Mouse (Mus musculus) forebrain, embryonic 14.5 days (tissue): ENCODE results near the gene Pafah1b1. TPM values are rescaled to one million over a fixed set of nuclear protein-coding genes. Genes with fewer than 3 reads are reported as not detected.

ENCODE experiments used
- ATAC-seq: fragments of 200-750 bp; cut with Nextera tagmentation; 2 replicates; pipeline ENCODE4 v1.8.0; 2017; ENCODE audit warnings: mild to moderate bottlenecking, moderate library complexity
- DNase-seq: peaks from one replicate; pipeline ENCODE4 v3.0.0-alpha.2; 2015; ENCODE audit warnings: low spot score
- H3K27ac ChIP-seq: fragments of 300-500 bp; sonication (generic); 2 replicates; pipeline ENCODE4 v1.5.1; 2014; ENCODE audit warnings: low read depth, mild to moderate bottlenecking, control low read depth, low read length, moderate library complexity
- H3K27me3 ChIP-seq: fragments of 300-500 bp; sonication (generic); replicated peaks from 2 replicates; pipeline ENCODE4 v1.6.1; 2014; ENCODE audit warnings: low read length, control low read depth, mixed read lengths; ENCODE audit not compliant: control insufficient read depth, insufficient read depth
- H3K36me3 ChIP-seq: fragments of 300-500 bp; sonication (generic); 2 replicates; pipeline ENCODE4 v1.6.1; 2014; ENCODE audit warnings: low read length, control low read depth; ENCODE audit not compliant: control insufficient read depth, insufficient read depth
- H3K4me1 ChIP-seq: fragments of 300-500 bp; sonication (generic); 2 replicates; pipeline ENCODE4 v1.6.1; 2014; ENCODE audit warnings: antibody characterized with exemption, low read length, control low read depth; ENCODE audit not compliant: control insufficient read depth, insufficient read depth
- H3K4me2 ChIP-seq: fragments of 300-500 bp; sonication (generic); 2 replicates; pipeline ENCODE4 v1.6.1; 2014; ENCODE audit warnings: mild to moderate bottlenecking, control low read depth, low read length
- H3K4me3 ChIP-seq: fragments of 300-500 bp; sonication (generic); 2 replicates; pipeline ENCODE4 v1.5.1; 2014; ENCODE audit warnings: low read depth, low read length, control low read depth
- H3K9ac ChIP-seq: fragments of 300-500 bp; sonication (generic); 2 replicates; pipeline ENCODE4 v1.6.1; 2014; ENCODE audit warnings: mild to moderate bottlenecking, low read length, control low read depth, moderate library complexity
- H3K9me3 ChIP-seq: fragments of 300-500 bp; sonication (generic); replicated peaks from 2 replicates; pipeline ENCODE4 v1.6.1; 2016; ENCODE audit warnings: low read length, control low read depth, mixed read lengths; ENCODE audit not compliant: control insufficient read depth
- WGBS: fragments of 180-500 bp; shearing (Covaris S2); extraction: QIAGEN DNeasy Blood & Tissue Kit; methylation state at CpG from one replicate; pipeline ENCODE4 v1.1.7; 2014; 5-methylcytosine and 5-hydroxymethylcytosine counted together
- polyA plus RNA-seq: library from polyadenylated mRNA; unstranded; fragments of >200 nt; fragmentation: Nextera tagmentation; extraction: Ambion mirVana; gene quantifications from 2 replicates; pipeline ENCODE4 v1.2.1, GENCODE M21; 2014

Gene Pafah1b1
- polyA plus RNA-seq, 1 experiment from 2014 or later, result 88.2 TPM

- DNase-seq, result no peak
- no peak for ATAC-seq
- Histone ChIP-seq H3K4me2 (peak overlapping the region; percentile 61), H3K4me1 (peaks cover 19% of the 10 kb centered on the region), H3K27me3 (no peaks in the 10 kb centered on the region), H3K9ac (peak overlapping the region; percentile 37; the same call in 1 of the 2 replicates), H3K9me3 (no peaks in the 10 kb centered on the region), H3K36me3 (no peaks in the 10 kb centered on the region), H3K27ac (peak overlapping the region; percentile 100; the same call in 1 of the 2 replicates), H3K4me3 (no peak overlapping the region)
- 64% methylated on average over 5 of the region's 5 CpGs for WGBS
Measured at GRCm38 (mm10) chr11:74725181-74725580, 711 bp upstream of the Pafah1b1 start.

- H3K4me3 ChIP-seq, result peak overlapping the region; percentile 97
- H3K9ac ChIP-seq, result peak overlapping the region; percentile 99
- DNase-seq (peak; percentile 89), ATAC-seq (peak; percentile 83)
- H3K27ac ChIP-seq, result peak overlapping the region; percentile 100
- peaks cover 23% of the 10 kb centered on the region for H3K4me1 ChIP-seq
- under 1% methylated on average over 48 of the region's 75 CpGs for WGBS
- H3K36me3 ChIP-seq, result no peaks in the 10 kb centered on the region
- H3K9me3 ChIP-seq, result no peaks in the 10 kb centered on the region
- H3K4me2 ChIP-seq, result peak overlapping the region; percentile 63
- no peaks in the 10 kb centered on the region for H3K27me3 ChIP-seq
Measured at GRCm38 (mm10) chr11:74723357-74724234, 874 bp downstream of the Pafah1b1 start.

- WGBS, result 28% methylated on average over 3 of the region's 3 CpGs
- no peaks in the 10 kb centered on the region for H3K27me3 ChIP-seq
- H3K27ac ChIP-seq, result no peak overlapping the region
- H3K36me3 ChIP-seq, result no peaks in the 10 kb centered on the region
- ATAC-seq (no peak), DNase-seq (peak; percentile 16)
- no peaks in the 10 kb centered on the region for H3K9me3 ChIP-seq
- H3K9ac ChIP-seq, result peak overlapping the region; percentile 62
- H3K4me1 ChIP-seq, result peaks cover 23% of the 10 kb centered on the region
- peak overlapping the region; percentile 97 for H3K4me3 ChIP-seq
- peak overlapping the region; percentile 63 for H3K4me2 ChIP-seq
Measured at GRCm38 (mm10) chr11:74721971-74722370, 2.5 kb downstream of the Pafah1b1 start.

- DNase-seq (no peak), ATAC-seq (no peak)
- 76% methylated on average over 2 of the region's 2 CpGs for WGBS
- no peak overlapping the region for H3K4me3 ChIP-seq
- no peaks in the 10 kb centered on the region for H3K36me3 ChIP-seq
- no peak overlapping the region for H3K27ac ChIP-seq
- peaks cover 23% of the 10 kb centered on the region for H3K4me1 ChIP-seq
- no peaks in the 10 kb centered on the region for H3K27me3 ChIP-seq
- no peak overlapping the region for H3K9ac ChIP-seq
- H3K4me2 ChIP-seq, result peak overlapping the region; percentile 35
- no peaks in the 10 kb centered on the region for H3K9me3 ChIP-seq
Measured at GRCm38 (mm10) chr11:74721141-74721540, 3.3 kb downstream of the Pafah1b1 start.

GRCm38 (mm10) chr11:74720668-74721067, 3.8 kb downstream of the Pafah1b1 start:
- DNase-seq (no peak), ATAC-seq (no peak)
- H3K9ac ChIP-seq, result no peak overlapping the region
- no peak overlapping the region for H3K4me3 ChIP-seq
- no peaks in the 10 kb centered on the region for H3K27me3 ChIP-seq
- H3K9me3 ChIP-seq, result no peaks in the 10 kb centered on the region
- H3K4me1 ChIP-seq, result peaks cover 23% of the 10 kb centered on the region
- 81% methylated on average over 1 of the region's 1 CpGs for WGBS
- H3K4me2 ChIP-seq, result peak overlapping the region; percentile 35; the same call in 1 of the 2 replicates
- H3K36me3 ChIP-seq, result no peaks in the 10 kb centered on the region
- H3K27ac ChIP-seq, result no peak overlapping the region

GRCm38 (mm10) chr11:74715971-74716525, 8.4 kb downstream of the Pafah1b1 start:
- H3K27me3 ChIP-seq, result no peaks in the 10 kb centered on the region
- peaks cover 11% of the 10 kb centered on the region for H3K4me1 ChIP-seq
- H3K9ac ChIP-seq, result no peak overlapping the region
- H3K27ac ChIP-seq, result no peak overlapping the region
- DNase-seq (no peak), ATAC-seq (no peak)
- no peak overlapping the region for H3K4me2 ChIP-seq
- H3K36me3 ChIP-seq, result no peaks in the 10 kb centered on the region
- 91% methylated on average over 3 of the region's 3 CpGs for WGBS
- no peaks in the 10 kb centered on the region for H3K9me3 ChIP-seq
- H3K4me3 ChIP-seq, result no peak overlapping the region

- ATAC-seq, result no peak
- no peak overlapping the region for H3K4me2 ChIP-seq
- no peaks in the 10 kb centered on the region for H3K27me3 ChIP-seq
- WGBS, result 90% methylated on average over 1 of the region's 1 CpGs
- no peak for DNase-seq
- no peaks in the 10 kb centered on the region for H3K36me3 ChIP-seq
- H3K9ac ChIP-seq, result no peak overlapping the region
- H3K9me3 ChIP-seq, result no peaks in the 10 kb centered on the region
- no peak overlapping the region for H3K4me3 ChIP-seq
- H3K27ac ChIP-seq, result no peak overlapping the region
- H3K4me1 ChIP-seq, result no peaks in the 10 kb centered on the region
Measured at GRCm38 (mm10) chr11:74710671-74711070, 13.8 kb downstream of the Pafah1b1 start.

- ATAC-seq, result no peak
- DNase-seq, result no peak
- WGBS, result 94% methylated on average over 1 of the region's 1 CpGs
- Histone ChIP-seq H3K36me3 (no peaks in the 10 kb centered on the region), H3K27me3 (no peaks in the 10 kb centered on the region), H3K9ac (no peak overlapping the region), H3K9me3 (no peaks in the 10 kb centered on the region), H3K4me3 (no peak overlapping the region), H3K27ac (no peak overlapping the region), H3K4me2 (no peak overlapping the region), H3K4me1 (no peaks in the 10 kb centered on the region)
Measured at GRCm38 (mm10) chr11:74708781-74709180, 15.7 kb downstream of the Pafah1b1 start.

GRCm38 (mm10) chr11:74704068-74704467, 20.4 kb downstream of the Pafah1b1 start:
- H3K9me3 ChIP-seq, result no peaks in the 10 kb centered on the region
- H3K9ac ChIP-seq, result no peak overlapping the region
- peaks cover under 1% of the 10 kb centered on the region; the same call in 1 of the 2 replicates for H3K36me3 ChIP-seq
- no peaks in the 10 kb centered on the region for H3K27me3 ChIP-seq
- no peaks in the 10 kb centered on the region for H3K4me1 ChIP-seq
- 95% methylated on average over 2 of the region's 2 CpGs for WGBS
- H3K4me3 ChIP-seq, result no peak overlapping the region
- no peak overlapping the region for H3K4me2 ChIP-seq
- ATAC-seq (no peak), DNase-seq (no peak)
- H3K27ac ChIP-seq, result no peak overlapping the region
